14 mouse cellular contexts compared by ENCODE assay signal in genomic region chr4:139335507-139335906, GRCm38 (mm10). TPM values are rescaled to one million over a fixed set of nuclear protein-coding genes. Genes with fewer than 3 reads are reported as not detected.
A peak's percentile ranks its signal among the peaks of the same experiment; 100 is the strongest.
DNase-seq lines count a peak whose midpoint lies in the region; ATAC-seq and TF ChIP-seq lines count a peak whose summit lies in the region.
"Had no signal": no experiment of that assay in that cellular context is flagged by ENCODE, and none has a peak within 500 bp of the region (broad histone marks: within the 10 kb centered on the region; RNA-seq: fewer than 3 reads in every experiment).

No protein-coding gene starts in this region.

- H3K4me1 ChIP-seq in heart, embryonic 10.5 days: peaks cover 10% of the 10 kb centered on the region
- no peaks in the 10 kb centered on the region for H3K4me1 ChIP-seq in stomach, embryonic 14.5 days (ENCODE audit: control insufficient read depth, insufficient read depth, low read length)
- peaks cover 2% of the 10 kb centered on the region; the same call in 1 of the 2 replicates for H3K4me1 ChIP-seq in stomach, postnatal 0 days (replicated peaks; ENCODE audit: control insufficient read depth, insufficient read depth)
- H3K4me1 ChIP-seq in liver, embryonic 12.5 days: peaks cover 68% of the 10 kb centered on the region
- no peaks in the 10 kb centered on the region for H3K4me1 ChIP-seq in cerebellum, adult 2 months (ENCODE audit: control insufficient read depth, insufficient read depth, low read length)
- no peaks in the 10 kb centered on the region for H3K4me1 ChIP-seq in hindbrain, postnatal 0 days (ENCODE audit: insufficient read depth, low read length)
- H3K4me1 ChIP-seq: hindbrain, embryonic 15.5 days had no signal

- DNase-seq in heart, embryonic 10.5 days (ENCODE audit: low spot score): peak; percentile 88
- DNase-seq in heart, adult 9 months (ENCODE audit: low spot score in 2 of 2): no peak
- no peak for DNase-seq in stomach, postnatal 0 days (ENCODE audit: low spot score)
- no peak for DNase-seq in right cerebral cortex, postnatal 10 days (ENCODE audit: low spot score in 2 of 2)
- no peak for DNase-seq in cerebellum, adult 2 months
- no peak for DNase-seq in hindbrain, postnatal 0 days (ENCODE audit: low spot score)
- DNase-seq: adrenal gland, postnatal 14 days; cerebellum, adult 18-20 months; kidney, postnatal 4 days; thymus, adult 18-20 months had no signal

- no peak for TF ChIP-seq EP300 in stomach, postnatal 0 days (optimal IDR thresholded peaks at IDR 0.05)

- H3K9me3 ChIP-seq in heart, embryonic 10.5 days: no peaks in the 10 kb centered on the region
- H3K9me3 ChIP-seq in stomach, embryonic 14.5 days (ENCODE audit: control insufficient read depth, low read depth, low read length): no peaks in the 10 kb centered on the region; the same call in 1 of the 2 replicates
- no peaks in the 10 kb centered on the region for H3K9me3 ChIP-seq in stomach, postnatal 0 days (ENCODE audit: control insufficient read depth, low read length)
- no peaks in the 10 kb centered on the region for H3K9me3 ChIP-seq in liver, embryonic 12.5 days (replicated peaks)
- H3K9me3 ChIP-seq in hindbrain, postnatal 0 days (ENCODE audit: low read length): no peaks in the 10 kb centered on the region
- H3K9me3 ChIP-seq: embryonic facial prominence, embryonic 10.5 days; hindbrain, embryonic 15.5 days had no signal

- H3K4me3 ChIP-seq in heart, embryonic 10.5 days: no peak overlapping the region
- H3K4me3 ChIP-seq in stomach, embryonic 14.5 days (ENCODE audit: low read depth, low read length): no peak overlapping the region
- H3K4me3 ChIP-seq in stomach, postnatal 0 days (ENCODE audit: low read depth, low read length): no peak overlapping the region
- peak overlapping the region; percentile 65 for H3K4me3 ChIP-seq in liver, embryonic 12.5 days
- H3K4me3 ChIP-seq in cerebellum, adult 2 months (replicated peaks; ENCODE audit: insufficient read depth, low read depth, low read length): no peak overlapping the region
- H3K4me3 ChIP-seq in hindbrain, postnatal 0 days (ENCODE audit: low read length): no peak overlapping the region
- H3K4me3 ChIP-seq: embryonic facial prominence, embryonic 10.5 days; hindbrain, embryonic 15.5 days had no signal

- peaks cover 42% of the 10 kb centered on the region for H3K27me3 ChIP-seq in heart, embryonic 10.5 days (ENCODE audit: insufficient read depth, poor library complexity, severe bottlenecking)
- no peaks in the 10 kb centered on the region; the same call in 1 of the 2 replicates for H3K27me3 ChIP-seq in stomach, embryonic 14.5 days (ENCODE audit: control insufficient read depth, insufficient read depth, low read length)
- H3K27me3 ChIP-seq in stomach, postnatal 0 days (ENCODE audit: control insufficient read depth, insufficient read depth, low read length): no peaks in the 10 kb centered on the region
- no peaks in the 10 kb centered on the region for H3K27me3 ChIP-seq in liver, embryonic 12.5 days (replicated peaks)
- H3K27me3 ChIP-seq in cerebellum, adult 2 months (ENCODE audit: control insufficient read depth, insufficient read depth, low read length): no peaks in the 10 kb centered on the region
- H3K27me3 ChIP-seq in hindbrain, postnatal 0 days (ENCODE audit: insufficient read depth, low read length): no peaks in the 10 kb centered on the region

- TF ChIP-seq POLR2A in cerebellum, adult 2 months (IDR thresholded peaks at IDR 0.05; ENCODE audit: borderline replicate concordance, insufficient read depth, low read length): no peak

- peak overlapping the region; percentile 7; the same call in 1 of the 2 replicates for H3K27ac ChIP-seq in heart, embryonic 10.5 days
- no peak overlapping the region for H3K27ac ChIP-seq in stomach, embryonic 14.5 days (ENCODE audit: low read length)
- H3K27ac ChIP-seq in stomach, postnatal 0 days (replicated peaks): no peak overlapping the region
- H3K27ac ChIP-seq in liver, embryonic 12.5 days: peak overlapping the region; percentile 98
- H3K27ac ChIP-seq in cerebellum, adult 2 months (ENCODE audit: insufficient read depth, low read length): no peak overlapping the region
- no peak overlapping the region for H3K27ac ChIP-seq in hindbrain, postnatal 0 days
- H3K27ac ChIP-seq: embryonic facial prominence, embryonic 10.5 days; hindbrain, embryonic 15.5 days had no signal

- no peak overlapping the region for H3K4me2 ChIP-seq in stomach, embryonic 14.5 days (replicated peaks; ENCODE audit: low read depth, low read length)
- H3K4me2 ChIP-seq in stomach, postnatal 0 days (replicated peaks; ENCODE audit: low read depth): no peak overlapping the region
- H3K4me2 ChIP-seq in liver, embryonic 12.5 days: peak overlapping the region; percentile 87
- no peak overlapping the region for H3K4me2 ChIP-seq in hindbrain, postnatal 0 days (ENCODE audit: low read depth, low read length)
- H3K4me2 ChIP-seq: hindbrain, embryonic 15.5 days had no signal

- ATAC-seq in stomach, embryonic 14.5 days (ENCODE audit: insufficient number of reproducible peaks, insufficient read depth, low FRiP score, low read depth): peak; percentile 39; the same call in 1 of the 2 replicates
- no peak for ATAC-seq in stomach, postnatal 0 days (ENCODE audit: low FRiP score, low TSS enrichment)
- peak; percentile 89 for ATAC-seq in liver, embryonic 12.5 days
- no peak for ATAC-seq in hindbrain, postnatal 0 days

- no peak overlapping the region for H3K9ac ChIP-seq in stomach, embryonic 14.5 days (replicated peaks; ENCODE audit: low read depth, low read length)
- H3K9ac ChIP-seq in stomach, postnatal 0 days (ENCODE audit: low read length): no peak overlapping the region
- H3K9ac ChIP-seq in liver, embryonic 12.5 days: peak overlapping the region; percentile 74
- no peak overlapping the region for H3K9ac ChIP-seq in hindbrain, postnatal 0 days (replicated peaks; ENCODE audit: low read length)
- H3K9ac ChIP-seq: hindbrain, embryonic 15.5 days had no signal

- no peaks in the 10 kb centered on the region for H3K36me3 ChIP-seq in heart, embryonic 10.5 days
- no peaks in the 10 kb centered on the region for H3K36me3 ChIP-seq in stomach, embryonic 14.5 days (ENCODE audit: control insufficient read depth, insufficient read depth, low read length)
- no peaks in the 10 kb centered on the region for H3K36me3 ChIP-seq in stomach, postnatal 0 days (ENCODE audit: control insufficient read depth, insufficient read depth, low read length)
- H3K36me3 ChIP-seq in liver, embryonic 12.5 days: peaks cover 4% of the 10 kb centered on the region; the same call in 1 of the 2 replicates
- H3K36me3 ChIP-seq in hindbrain, postnatal 0 days (ENCODE audit: insufficient read depth, low read length): no peaks in the 10 kb centered on the region
- H3K36me3 ChIP-seq: embryonic facial prominence, embryonic 10.5 days; hindbrain, embryonic 15.5 days had no signal

- no peak for TF ChIP-seq CTCF in stomach, postnatal 0 days (IDR thresholded peaks at IDR 0.05; ENCODE audit: low read depth)
- no peak for TF ChIP-seq CTCF in cerebellum, adult 2 months (IDR thresholded peaks at IDR 0.05; ENCODE audit: borderline replicate concordance, insufficient read depth, low read depth, low read length)
- no peak for TF ChIP-seq CTCF in hindbrain, postnatal 0 days (IDR thresholded peaks at IDR 0.05; ENCODE audit: low read depth)

- 33% methylated on average over 7 of the region's 7 CpGs for WGBS in heart, embryonic 10.5 days
- 51% methylated on average over 7 of the region's 7 CpGs for WGBS in stomach, embryonic 14.5 days
- 54% methylated on average over 7 of the region's 7 CpGs for WGBS in stomach, postnatal 0 days
- 7% methylated on average over 7 of the region's 7 CpGs for WGBS in liver, embryonic 12.5 days (ENCODE audit: insufficient replicate concordance)
- 59% methylated on average over 7 of the region's 7 CpGs for WGBS in cerebellum, adult 2 months
- WGBS in hindbrain, postnatal 0 days: 65% methylated on average over 7 of the region's 7 CpGs

RNA-seq across cellular contexts. Expression of gene Mrto4, which starts 16.9 kb away (rescaled TPM):
- 115 and 161 TPM in 2 replicates for polyA plus RNA-seq in heart, embryonic 10.5 days (2016; fragmentation: Nextera tagmentation; extraction: Ambion mirVana)
- polyA plus RNA-seq in stomach, embryonic 14.5 days (2014; fragmentation: Nextera tagmentation; extraction: Ambion mirVana): 94.0 and 96.9 TPM in 2 replicates
- polyA plus RNA-seq in stomach, postnatal 0 days (2015; fragmentation: Nextera tagmentation; extraction: Ambion mirVana): 41.0 and 43.7 TPM in 2 replicates
- 166 and 184 TPM in 2 replicates for polyA plus RNA-seq in liver, embryonic 12.5 days (2016; fragmentation: Nextera tagmentation; extraction: Ambion mirVana)
- 50.2 and 56.4 TPM in 2 replicates for polyA plus RNA-seq in cerebellum, adult 2 months (2012; rRNA removed)
- 23.7 and 29.7 TPM in 2 replicates for total RNA-seq in hindbrain, postnatal 0 days (2014; rRNA removed)
- polyA plus RNA-seq in hindbrain, postnatal 0 days (2015; fragmentation: Nextera tagmentation; extraction: Ambion mirVana): 75.9 and 77.3 TPM in 2 replicates

RNA-seq across cellular contexts. Expression of gene Emc1, which starts 16.9 kb away (rescaled TPM):
- polyA plus RNA-seq in heart, embryonic 10.5 days (2016; fragmentation: Nextera tagmentation; extraction: Ambion mirVana): 37.9 and 56.6 TPM in 2 replicates
- 22.4 and 24.5 TPM in 2 replicates for polyA plus RNA-seq in stomach, embryonic 14.5 days (2014; fragmentation: Nextera tagmentation; extraction: Ambion mirVana)
- polyA plus RNA-seq in stomach, postnatal 0 days (2015; fragmentation: Nextera tagmentation; extraction: Ambion mirVana): 10.7 and 11.9 TPM in 2 replicates
- 27.1 and 27.8 TPM in 2 replicates for polyA plus RNA-seq in liver, embryonic 12.5 days (2016; fragmentation: Nextera tagmentation; extraction: Ambion mirVana)
- polyA plus RNA-seq in cerebellum, adult 2 months (2012; rRNA removed): 77.1 and 78.2 TPM in 2 replicates
- total RNA-seq in hindbrain, postnatal 0 days (2014; rRNA removed): 66.6 and 71.0 TPM in 2 replicates
- 41.3 and 44.4 TPM in 2 replicates for polyA plus RNA-seq in hindbrain, postnatal 0 days (2015; fragmentation: Nextera tagmentation; extraction: Ambion mirVana)

RNA-seq across cellular contexts. Expression of gene Ubr4, which starts 16.9 kb away (rescaled TPM):
- polyA plus RNA-seq in heart, embryonic 10.5 days (2016; fragmentation: Nextera tagmentation; extraction: Ambion mirVana): 61.1 and 75.4 TPM in 2 replicates
- 86.6 and 88.1 TPM in 2 replicates for polyA plus RNA-seq in stomach, embryonic 14.5 days (2014; fragmentation: Nextera tagmentation; extraction: Ambion mirVana)
- 32.8 and 33.1 TPM in 2 replicates for polyA plus RNA-seq in stomach, postnatal 0 days (2015; fragmentation: Nextera tagmentation; extraction: Ambion mirVana)
- polyA plus RNA-seq in liver, embryonic 12.5 days (2016; fragmentation: Nextera tagmentation; extraction: Ambion mirVana): 54.7 and 55.1 TPM in 2 replicates
- 256 TPM in 2 replicates for polyA plus RNA-seq in cerebellum, adult 2 months (2012; rRNA removed)
- 180 and 184 TPM in 2 replicates for total RNA-seq in hindbrain, postnatal 0 days (2014; rRNA removed)
- 55.4 and 65.4 TPM in 2 replicates for polyA plus RNA-seq in hindbrain, postnatal 0 days (2015; fragmentation: Nextera tagmentation; extraction: Ambion mirVana)

RNA-seq across cellular contexts. Expression of gene Akr7a5, which starts 25.0 kb away (rescaled TPM):
- 60.1 and 72.5 TPM in 2 replicates for polyA plus RNA-seq in heart, embryonic 10.5 days (2016; fragmentation: Nextera tagmentation; extraction: Ambion mirVana)
- polyA plus RNA-seq in stomach, embryonic 14.5 days (2014; fragmentation: Nextera tagmentation; extraction: Ambion mirVana): 107 and 108 TPM in 2 replicates
- 73.2 and 73.8 TPM in 2 replicates for polyA plus RNA-seq in stomach, postnatal 0 days (2015; fragmentation: Nextera tagmentation; extraction: Ambion mirVana)
- polyA plus RNA-seq in liver, embryonic 12.5 days (2016; fragmentation: Nextera tagmentation; extraction: Ambion mirVana): 43.4 and 44.0 TPM in 2 replicates
- 22.3 and 25.3 TPM in 2 replicates for polyA plus RNA-seq in cerebellum, adult 2 months (2012; rRNA removed)
- total RNA-seq in hindbrain, postnatal 0 days (2014; rRNA removed): 58.5 and 73.3 TPM in 2 replicates
- 67.6 and 69.2 TPM in 2 replicates for polyA plus RNA-seq in hindbrain, postnatal 0 days (2015; fragmentation: Nextera tagmentation; extraction: Ambion mirVana)

RNA-seq across cellular contexts. Expression of gene Pqlc2, which starts 25.0 kb away (rescaled TPM):
- 12.7 and 13.9 TPM in 2 replicates for polyA plus RNA-seq in heart, embryonic 10.5 days (2016; fragmentation: Nextera tagmentation; extraction: Ambion mirVana)
- polyA plus RNA-seq in stomach, embryonic 14.5 days (2014; fragmentation: Nextera tagmentation; extraction: Ambion mirVana): 9.5 and 13.7 TPM in 2 replicates
- polyA plus RNA-seq in stomach, postnatal 0 days (2015; fragmentation: Nextera tagmentation; extraction: Ambion mirVana): 20.9 and 22.2 TPM in 2 replicates
- 9.4 and 9.5 TPM in 2 replicates for polyA plus RNA-seq in liver, embryonic 12.5 days (2016; fragmentation: Nextera tagmentation; extraction: Ambion mirVana)
- 42.3 and 44.4 TPM in 2 replicates for polyA plus RNA-seq in cerebellum, adult 2 months (2012; rRNA removed)
- 23.1 and 23.5 TPM in 2 replicates for total RNA-seq in hindbrain, postnatal 0 days (2014; rRNA removed)
- 13.3 and 13.7 TPM in 2 replicates for polyA plus RNA-seq in hindbrain, postnatal 0 days (2015; fragmentation: Nextera tagmentation; extraction: Ambion mirVana)

Comparison
In these comparisons a context has a peak if more than half of its experiments do, and no peak if none do; other contexts are left out.
1. ATAC-seq: peak in stomach, embryonic 14.5 days (single experiment) and liver, embryonic 12.5 days (single experiment); none in stomach, postnatal 0 days (single experiment) and hindbrain, postnatal 0 days (single experiment).
2. H3K27ac ChIP-seq: peak in heart, embryonic 10.5 days (single experiment) and liver, embryonic 12.5 days (single experiment); none in stomach, embryonic 14.5 days (single experiment), stomach, postnatal 0 days (single experiment), cerebellum, adult 2 months (single experiment) and hindbrain, postnatal 0 days (single experiment).